Mouse (Mus musculus) liver, postnatal 0 days (tissue): Measurements from ENCODE around the gene Top1. TPM values are rescaled to one million over a fixed set of nuclear protein-coding genes. Genes with fewer than 3 reads are reported as not detected.
A peak's percentile ranks its signal among the peaks of the same experiment; 100 is the strongest.

Source experiments
- ATAC-seq: fragments of 200-750 bp; cut with Nextera tagmentation; 2 replicates; pipeline ENCODE4 v1.8.0; 2017; ENCODE audit warnings: mild to moderate bottlenecking, moderate library complexity
- DNase-seq: peaks from one replicate; pipeline ENCODE4 v3.0.0-alpha.2; 2016
- H3K27ac ChIP-seq: fragments of 300-500 bp; sonication (generic); 2 replicates; pipeline ENCODE4 v1.5.1; 2014; ENCODE audit warnings: antibody characterized with exemption, moderate library complexity, mild to moderate bottlenecking, low read depth
- H3K27me3 ChIP-seq: fragments of 300-500 bp; sonication (generic); 2 replicates; pipeline ENCODE4 v1.6.1; 2014; ENCODE audit warnings: low read length, control low read depth, mixed read lengths; ENCODE audit not compliant: insufficient read depth
- H3K36me3 ChIP-seq: fragments of 300-500 bp; sonication (generic); replicated peaks from 2 replicates; pipeline ENCODE4 v1.6.1; 2014; ENCODE audit warnings: mild to moderate bottlenecking, control low read depth, low read length, moderate library complexity, mixed read lengths; ENCODE audit not compliant: insufficient read depth
- H3K4me1 ChIP-seq: fragments of 300-500 bp; sonication (generic); 2 replicates; pipeline ENCODE4 v1.6.1; 2014; ENCODE audit warnings: antibody characterized with exemption, mild to moderate bottlenecking, control low read depth; ENCODE audit not compliant: insufficient read depth
- H3K4me2 ChIP-seq: fragments of 300-500 bp; sonication (generic); 2 replicates; pipeline ENCODE4 v1.6.1; 2014; ENCODE audit warnings: low read depth, mild to moderate bottlenecking, low read length, moderate library complexity, mixed read lengths
- H3K4me3 ChIP-seq: fragments of 300-500 bp; sonication (generic); 2 replicates; pipeline ENCODE4 v1.5.1; 2014; ENCODE audit warnings: low read depth, low read length
- H3K9ac ChIP-seq: fragments of 300-500 bp; sonication (generic); replicated peaks from 2 replicates; pipeline ENCODE4 v1.6.1; 2014; ENCODE audit warnings: mild to moderate bottlenecking, moderate library complexity
- H3K9me3 ChIP-seq: fragments of 300-500 bp; sonication (generic); 2 replicates; pipeline ENCODE4 v1.6.1; 2016; ENCODE audit warnings: mild to moderate bottlenecking, control low read depth, low read length, mixed read lengths
- CTCF ChIP-seq: sonication (generic); IDR thresholded peaks from 2 replicates; pipeline ENCODE4 v1.5.1; 2016; ENCODE audit warnings: antibody characterized with exemption, low read depth
- EP300 ChIP-seq: IDR thresholded peaks from 2 replicates; pipeline ENCODE4 v1.6.1; 2016; ENCODE audit warnings: antibody characterized with exemption, low read depth, mild to moderate bottlenecking
- WGBS: fragments of 180-500 bp; shearing (Covaris S2); extraction: QIAGEN DNeasy Blood & Tissue Kit; methylation state at CpG from one replicate; pipeline ENCODE4 v1.1.7; 2014; ENCODE audit not compliant: insufficient replicate concordance; 5-methylcytosine and 5-hydroxymethylcytosine counted together
- polyA plus RNA-seq: library from polyadenylated mRNA; unstranded; fragments of >200 nt; fragmentation: Nextera tagmentation; extraction: Ambion mirVana; gene quantifications from 2 replicates; pipeline ENCODE4 v1.2.1, GENCODE M21; 2015

Gene Top1
- polyA plus RNA-seq, 1 experiment from 2014 or later = 30.5 TPM

DNA sequence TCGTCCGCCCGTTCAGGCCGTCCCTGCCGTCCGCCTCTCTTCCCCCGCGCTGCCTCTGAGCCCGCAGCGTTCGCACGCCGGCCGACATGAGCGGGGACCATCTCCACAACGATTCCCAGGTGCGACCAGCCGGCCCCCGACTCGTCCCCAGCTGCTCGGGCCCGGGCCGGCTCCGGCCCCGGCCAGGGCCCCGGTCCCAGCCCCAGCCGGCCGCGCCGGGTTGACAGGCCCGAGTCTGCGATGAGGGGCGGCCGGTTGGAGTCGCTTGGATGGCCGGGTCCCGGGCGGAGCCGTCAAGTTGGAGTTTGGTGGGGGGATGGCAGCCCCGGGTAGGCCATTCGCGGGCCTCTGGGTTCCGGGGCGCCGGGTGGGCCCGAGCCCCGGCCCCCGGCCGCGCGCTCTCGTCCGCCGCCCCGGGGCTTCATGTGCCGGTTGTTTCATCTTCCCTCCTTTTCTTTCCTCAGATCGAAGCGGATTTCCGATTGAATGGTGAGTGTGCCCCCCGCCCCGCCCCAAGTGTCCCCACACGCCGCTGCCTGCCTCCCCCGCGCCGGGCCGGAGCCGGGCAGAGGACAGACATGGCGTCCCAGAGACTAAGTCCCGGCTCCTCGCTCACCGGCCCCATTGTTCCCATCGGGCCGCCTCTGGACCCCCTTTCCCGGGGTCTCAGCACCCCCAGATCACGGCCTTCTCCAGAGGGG, 606 bp downstream of the Top1 start:
- H3K9ac ChIP-seq = peak overlapping the region; percentile 99
- H3K36me3 ChIP-seq = no peaks in the 10 kb centered on the region; the same call in 1 of the 2 replicates
- no peaks in the 10 kb centered on the region for H3K27me3 ChIP-seq
- 2% methylated on average over 66 of the region's 76 CpGs for WGBS
- DNase-seq (peak; percentile 72), ATAC-seq (peak; percentile 41; the same call in 1 of the 2 replicates)
- peak overlapping the region; percentile 100 for H3K4me3 ChIP-seq
- TF ChIP-seq CTCF = no peak
- no peak for TF ChIP-seq EP300
- H3K4me2 ChIP-seq = peak overlapping the region; percentile 74
- H3K4me1 ChIP-seq = peaks cover 25% of the 10 kb centered on the region
- H3K9me3 ChIP-seq = no peaks in the 10 kb centered on the region
- H3K27ac ChIP-seq = peak overlapping the region; percentile 100

DNA sequence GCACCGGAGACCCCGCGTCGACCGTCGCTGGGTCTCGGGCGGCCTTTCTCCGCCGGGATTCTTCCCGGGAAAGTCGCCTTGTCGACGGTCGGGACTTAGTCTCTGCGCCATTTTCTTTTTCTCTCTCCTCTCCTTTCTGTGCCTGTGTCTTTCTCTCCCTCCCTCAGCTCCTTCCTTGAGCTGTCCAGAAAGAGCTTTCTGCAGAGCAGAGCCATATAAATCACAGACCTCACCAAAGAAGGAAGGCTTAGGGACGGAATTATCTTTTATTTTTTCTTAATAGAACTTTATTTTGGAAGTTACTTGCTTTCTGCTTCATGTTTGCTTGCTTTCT, 1.1 kb downstream of the Top1 start:
- no peaks in the 10 kb centered on the region; the same call in 1 of the 2 replicates for H3K36me3 ChIP-seq
- ATAC-seq = no peak
- H3K9ac ChIP-seq = peak overlapping the region; percentile 99
- under 1% methylated on average over 17 of the region's 17 CpGs for WGBS
- no peaks in the 10 kb centered on the region for H3K9me3 ChIP-seq
- peaks cover 25% of the 10 kb centered on the region for H3K4me1 ChIP-seq
- H3K27me3 ChIP-seq = no peaks in the 10 kb centered on the region
- no peak for DNase-seq
- TF ChIP-seq CTCF (no peak), EP300 (no peak)
- H3K4me2 ChIP-seq = peak overlapping the region; percentile 74
- H3K27ac ChIP-seq = peak overlapping the region; percentile 100
- H3K4me3 ChIP-seq = peak overlapping the region; percentile 100

DNA sequence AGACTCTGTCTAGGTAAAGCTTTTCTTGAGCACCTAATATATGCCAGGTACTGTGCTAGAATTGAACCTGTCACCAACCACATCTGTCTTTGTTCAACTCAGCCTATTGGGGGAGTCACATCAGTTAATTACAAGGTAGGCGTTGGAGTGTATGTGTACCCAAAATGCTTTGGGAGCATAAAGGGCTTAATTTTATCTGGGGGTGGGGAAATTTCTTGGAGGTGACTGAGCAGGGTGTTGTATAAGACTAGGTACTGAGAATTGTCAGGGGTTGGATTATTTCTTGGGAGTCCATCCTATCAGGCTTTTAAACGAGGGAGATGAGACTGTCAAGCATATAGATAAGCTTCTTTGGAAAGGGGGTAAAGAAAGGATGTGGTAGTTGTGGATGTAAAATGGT, 2.4 kb downstream of the Top1 start:
- Histone ChIP-seq H3K36me3 (peaks cover 6% of the 10 kb centered on the region), H3K4me3 (peak overlapping the region; percentile 100), H3K9ac (peak overlapping the region; percentile 99), H3K27ac (0 out of 2 replicates have a peak overlapping the region, but pooled peaks have one; percentile 2), H3K9me3 (no peaks in the 10 kb centered on the region), H3K27me3 (no peaks in the 10 kb centered on the region), H3K4me1 (peaks cover 25% of the 10 kb centered on the region), H3K4me2 (peak overlapping the region; percentile 74)
- TF ChIP-seq EP300 = no peak
- no peak for TF ChIP-seq CTCF
- ATAC-seq = no peak
- WGBS = 39% methylated on average over 2 of the region's 2 CpGs
- no peak for DNase-seq

GRCm38 (mm10) chr2:160649072-160649471, 3.4 kb downstream of the Top1 start:
- H3K27me3 ChIP-seq = no peaks in the 10 kb centered on the region
- no peaks in the 10 kb centered on the region for H3K9me3 ChIP-seq
- DNase-seq (no peak), ATAC-seq (no peak)
- H3K27ac ChIP-seq = no peak overlapping the region
- 80% methylated on average over 2 of the region's 2 CpGs for WGBS
- H3K9ac ChIP-seq = 0 out of 2 replicates have a peak overlapping the region, but pooled peaks have one; percentile 26
- H3K4me1 ChIP-seq = peaks cover 25% of the 10 kb centered on the region
- peak overlapping the region; percentile 74 for H3K4me2 ChIP-seq
- H3K36me3 ChIP-seq = peaks cover 11% of the 10 kb centered on the region
- peak overlapping the region; percentile 100 for H3K4me3 ChIP-seq
- TF ChIP-seq CTCF = no peak
- no peak for TF ChIP-seq EP300

- 46% methylated on average over 2 of the region's 2 CpGs for WGBS
- no peak for TF ChIP-seq CTCF
- no peak for TF ChIP-seq EP300
- Histone ChIP-seq H3K27ac (no peak overlapping the region), H3K9ac (0 out of 2 replicates have a peak overlapping the region, but pooled peaks have one; percentile 19), H3K4me3 (no peak overlapping the region), H3K27me3 (no peaks in the 10 kb centered on the region), H3K4me2 (peak overlapping the region; percentile 41), H3K9me3 (no peaks in the 10 kb centered on the region), H3K4me1 (peaks cover 20% of the 10 kb centered on the region), H3K36me3 (peaks cover 21% of the 10 kb centered on the region)
- no peak for DNase-seq
- ATAC-seq = no peak
Observed at GRCm38 (mm10) chr2:160651165-160651564, 5.5 kb downstream of the Top1 start.

- H3K4me1 ChIP-seq = peaks cover 13% of the 10 kb centered on the region
- H3K27ac ChIP-seq = no peak overlapping the region
- no peak overlapping the region for H3K9ac ChIP-seq
- H3K4me2 ChIP-seq = no peak overlapping the region
- H3K4me3 ChIP-seq = no peak overlapping the region
- H3K36me3 ChIP-seq = peaks cover 22% of the 10 kb centered on the region
- ATAC-seq (no peak), DNase-seq (no peak)
- no peaks in the 10 kb centered on the region for H3K27me3 ChIP-seq
- WGBS = 93% methylated on average over 2 of the region's 2 CpGs
- H3K9me3 ChIP-seq = no peaks in the 10 kb centered on the region
- TF ChIP-seq EP300 = no peak
- TF ChIP-seq CTCF = no peak
Observed at GRCm38 (mm10) chr2:160653218-160653617, 7.5 kb downstream of the Top1 start.
